Mouse (Mus musculus) E14TG2a.4 (cell line): Measurements from ENCODE around the gene Tm7sf2.

Source experiments
- H3K27me3 ChIP-seq: 2 replicates; pipeline ENCODE4 v1.6.1; 2014; ENCODE audit warnings: low read length, control low read depth; ENCODE audit not compliant: insufficient read depth
- H3K36me3 ChIP-seq: 2 replicates; pipeline ENCODE4 v1.6.1; 2014; ENCODE audit warnings: low read length, control low read depth; ENCODE audit not compliant: insufficient read depth
- H3K4me1 ChIP-seq: replicated peaks from 2 replicates; pipeline ENCODE4 v1.6.1; 2014; ENCODE audit warnings: low read depth, low read length, control low read depth
- H3K4me3 ChIP-seq: replicated peaks from 2 replicates; pipeline ENCODE4 v1.5.1; 2014; ENCODE audit warnings: mild to moderate bottlenecking, low read length
- H3K9me3 ChIP-seq: 2 replicates; pipeline ENCODE4 v1.6.1; 2014; ENCODE audit warnings: low read length, control low read depth
- CTCF ChIP-seq: conservative IDR thresholded peaks from 2 replicates; pipeline ENCODE4 v1.5.1; 2014; ENCODE audit warnings: low read length
- NANOG ChIP-seq: IDR thresholded peaks from 2 replicates; pipeline ENCODE4 v1.6.1; 2014; ENCODE audit warnings: borderline replicate concordance, low read length, mixed read lengths
- POU5F1 ChIP-seq: IDR thresholded peaks from 2 replicates; pipeline ENCODE4 v1.6.1; 2014; ENCODE audit warnings: low read length, borderline replicate concordance

Gene Tm7sf2

GRCm38 (mm10) chr19:6067724-6068415 is at the start of gene Tm7sf2:
Gene Tm7sf2, minus strand, starts transcription at chr19:6068373.
- H3K4me3 ChIP-seq: peak within 1 kb of the TSS; percentile 86
- no peaks in the 10 kb centered on the region for H3K27me3 ChIP-seq
- H3K9me3 ChIP-seq: no peaks in the 10 kb centered on the region
- no peak for TF ChIP-seq NANOG
- TF ChIP-seq CTCF: no peak
- TF ChIP-seq POU5F1: no peak
- peaks cover 75% of the 10 kb centered on the region for H3K4me1 ChIP-seq
- peaks cover 46% of the 10 kb centered on the region for H3K36me3 ChIP-seq

GRCm38 (mm10) chr19:6117346-6117985 is 49.3 kb upstream of the Tm7sf2 start:
- TF ChIP-seq CTCF (no peak), POU5F1 (no peak), NANOG (no peak)
- H3K27me3 ChIP-seq: no peaks in the 10 kb centered on the region
- H3K4me3 ChIP-seq: peak overlapping the region; percentile 95
- H3K4me1 ChIP-seq: peaks cover 73% of the 10 kb centered on the region
- no peaks in the 10 kb centered on the region for H3K9me3 ChIP-seq
- H3K36me3 ChIP-seq: peaks cover 51% of the 10 kb centered on the region

DNA sequence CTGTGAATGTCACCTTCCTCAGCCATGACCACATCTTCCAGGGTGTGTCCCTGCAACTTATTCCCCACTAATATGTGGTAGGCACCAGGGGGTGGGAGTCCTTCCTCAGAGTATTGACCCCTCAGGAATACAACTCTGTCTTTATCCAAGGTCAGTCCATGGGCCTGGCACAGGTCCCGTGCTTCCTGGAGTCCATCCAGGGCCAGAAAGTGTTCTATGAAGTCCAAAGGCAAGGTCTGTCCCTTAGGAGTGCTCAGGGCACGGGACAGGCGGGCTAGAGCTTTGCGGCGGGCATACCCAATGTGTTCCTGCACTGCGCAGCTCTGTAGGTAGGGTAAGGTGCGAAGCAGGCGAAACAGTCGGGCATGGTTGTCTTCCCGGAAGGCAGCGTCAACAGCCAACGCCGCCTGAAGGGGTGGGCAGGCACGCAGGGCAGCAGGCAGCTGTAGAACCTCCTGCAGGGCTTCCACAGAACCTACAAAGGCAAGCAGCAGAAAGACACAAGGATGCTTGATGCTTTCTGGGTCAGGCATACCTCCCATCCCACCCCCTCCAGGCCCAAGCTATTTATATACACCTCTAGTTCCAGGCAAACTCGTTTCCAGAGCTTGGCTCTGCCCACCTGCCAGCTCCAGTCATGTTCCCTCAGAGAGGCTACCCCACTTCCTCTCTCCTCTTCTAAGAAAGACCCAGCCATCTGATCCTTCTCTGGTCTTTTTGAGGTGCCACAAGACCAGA is 48.1 kb upstream of the Tm7sf2 start:
- TF ChIP-seq CTCF: no peak
- TF ChIP-seq POU5F1: no peak
- no peak for TF ChIP-seq NANOG
- Histone ChIP-seq H3K27me3 (no peaks in the 10 kb centered on the region), H3K4me1 (peaks cover 61% of the 10 kb centered on the region), H3K36me3 (peaks cover 63% of the 10 kb centered on the region), H3K4me3 (peak overlapping the region; percentile 95), H3K9me3 (no peaks in the 10 kb centered on the region)

DNA sequence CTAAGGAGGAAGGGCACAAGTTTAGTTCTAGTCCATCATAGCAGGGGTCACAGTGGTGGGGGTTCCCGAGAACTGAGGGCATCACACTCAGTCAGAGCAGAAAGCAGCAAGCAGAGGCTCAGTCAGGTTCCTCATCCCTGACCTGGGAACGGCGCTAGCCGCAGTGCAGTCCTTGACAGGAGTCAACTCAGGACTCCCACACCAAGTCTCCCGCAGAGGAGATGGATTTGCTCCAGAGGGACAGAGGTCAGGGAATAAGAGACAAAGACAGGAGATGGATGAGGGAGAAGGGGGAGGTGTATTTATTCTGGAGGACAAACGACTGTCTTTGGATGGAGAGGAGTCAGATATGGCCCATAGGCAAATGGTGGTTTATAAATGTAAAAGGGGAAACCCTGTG is 44.9 kb upstream of the Tm7sf2 start:
- Histone ChIP-seq H3K4me3 (no peak overlapping the region), H3K9me3 (no peaks in the 10 kb centered on the region), H3K4me1 (peaks cover 40% of the 10 kb centered on the region), H3K27me3 (no peaks in the 10 kb centered on the region), H3K36me3 (peaks cover 76% of the 10 kb centered on the region)
- TF ChIP-seq NANOG (no peak), CTCF (no peak), POU5F1 (no peak)

- no peak for TF ChIP-seq NANOG
- Histone ChIP-seq H3K36me3 (peaks cover 48% of the 10 kb centered on the region), H3K27me3 (no peaks in the 10 kb centered on the region), H3K4me3 (no peak within 1 kb of the TSS), H3K4me1 (peaks cover 47% of the 10 kb centered on the region), H3K9me3 (no peaks in the 10 kb centered on the region)
Measured at GRCm38 (mm10) chr19:6105586-6105985, 37.4 kb upstream of the Tm7sf2 start, which contains the start of gene Naaladl1. Gene Naaladl1, plus strand, starts transcription at chr19:6105782.

DNA sequence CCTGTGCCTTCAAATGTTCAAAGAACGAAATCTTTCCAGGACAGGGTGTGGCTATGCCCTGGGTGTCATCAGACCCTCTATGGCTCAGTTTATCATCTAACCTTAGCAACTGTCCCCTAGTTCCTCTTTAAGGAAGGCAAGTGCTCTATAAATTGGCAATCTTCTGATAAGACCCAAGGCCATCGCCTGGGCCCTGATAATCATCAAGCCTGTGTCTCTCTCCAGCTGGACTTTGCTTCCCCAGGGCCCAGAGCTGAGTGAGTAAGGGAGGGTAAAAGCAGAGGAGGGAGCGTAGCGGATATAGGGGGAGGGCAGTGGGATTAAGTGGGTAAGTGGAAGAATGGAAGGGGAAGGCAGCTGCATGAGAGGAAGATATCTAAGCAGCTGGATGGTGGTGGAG is 36.3 kb upstream of the Tm7sf2 start:
- no peaks in the 10 kb centered on the region for H3K27me3 ChIP-seq
- peaks cover 54% of the 10 kb centered on the region for H3K36me3 ChIP-seq
- no peaks in the 10 kb centered on the region for H3K9me3 ChIP-seq
- peaks cover 57% of the 10 kb centered on the region for H3K4me1 ChIP-seq
- H3K4me3 ChIP-seq: no peak overlapping the region
- TF ChIP-seq NANOG (no peak), CTCF (no peak), POU5F1 (no peak)

GRCm38 (mm10) chr19:6102169-6102853 is 34.1 kb upstream of the Tm7sf2 start:
- H3K9me3 ChIP-seq: no peaks in the 10 kb centered on the region
- H3K36me3 ChIP-seq: peaks cover 59% of the 10 kb centered on the region
- H3K27me3 ChIP-seq: no peaks in the 10 kb centered on the region
- H3K4me3 ChIP-seq: no peak overlapping the region
- TF ChIP-seq CTCF (no peak), NANOG (no peak), POU5F1 (no peak)
- peaks cover 53% of the 10 kb centered on the region for H3K4me1 ChIP-seq

DNA sequence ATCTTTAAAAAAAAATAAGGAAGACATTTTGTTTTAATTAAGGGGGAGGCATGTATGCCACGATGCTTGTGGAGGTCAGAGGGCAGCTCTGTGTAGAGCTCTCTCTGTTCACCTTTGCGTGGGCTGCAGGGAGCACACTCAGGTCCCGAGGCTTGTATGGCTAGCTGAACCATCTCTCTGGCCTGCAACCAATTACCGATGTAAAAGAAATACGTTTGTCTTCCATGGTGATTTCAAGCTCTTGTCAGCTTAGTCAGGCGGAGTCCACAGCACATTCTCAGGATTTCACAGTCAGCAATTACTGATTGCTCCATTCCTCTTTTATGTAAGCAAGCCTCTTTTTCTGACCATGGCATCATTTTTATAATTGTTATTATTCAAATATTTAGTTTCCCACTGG is 33.0 kb upstream of the Tm7sf2 start:
- Histone ChIP-seq H3K4me1 (peaks cover 51% of the 10 kb centered on the region), H3K9me3 (no peaks in the 10 kb centered on the region), H3K36me3 (peaks cover 62% of the 10 kb centered on the region), H3K27me3 (no peaks in the 10 kb centered on the region), H3K4me3 (no peak overlapping the region)
- TF ChIP-seq POU5F1: no peak
- no peak for TF ChIP-seq CTCF
- no peak for TF ChIP-seq NANOG
